Mouse (Mus musculus) MEL (cell line): ENCODE results near the gene Gusb.

Source experiments
- MAZ ChIP-seq: IDR thresholded peaks from 2 replicates; pipeline ENCODE4 v1.6.1; 2012; ENCODE audit warnings: low read depth, mild to moderate bottlenecking, inconsistent platforms, low read length, improper control_type of control experiment
- POLR2A ChIP-seq, 2 experiments: IDR thresholded peaks; 2 replicates each; pipeline ENCODE4 v1.6.1; 2011 to 2012; ENCODE audit warnings: low read length in 2 of 2, mild to moderate bottlenecking in 2 of 2, control low read depth in 1 of 2, improper control_type of control experiment in 1 of 2, low read depth in 1 of 2, moderate library complexity in 1 of 2; ENCODE audit not compliant: control insufficient read depth in 1 of 2, insufficient read depth in 1 of 2, poor library complexity in 1 of 2

GRCm38 (mm10) chr5:129968417-129968816 is 34.4 kb downstream of the Gusb start:
- TF ChIP-seq POLR2A (IDR thresholded peaks at IDR 0.05; ENCODE audit: control insufficient read depth in 1 of 2, insufficient read depth in 1 of 2, low read depth in 1 of 2, low read length in 2 of 2, poor library complexity in 1 of 2): no peak
- TF ChIP-seq MAZ: no peak
